Mouse (Mus musculus): ENCODE data around the gene Rarres1. TPM values are rescaled to one million over a fixed set of nuclear protein-coding genes. Genes with fewer than 3 reads are reported as not detected.
A peak's percentile ranks its signal among the peaks of the same experiment; 100 is the strongest.

Gene Rarres1
- total RNA-seq, 2 experiments from 2014 or later, result not detected

GRCm38 (mm10) chr3:67429999-67430380 is 85.3 kb downstream of the Rarres1 start, which contains the start of gene Gfm1:
Gene Gfm1, plus strand, starts transcription at chr3:67430096.
- peak; percentile 95 for ATAC-seq (replicated peaks; ENCODE audit: low FRiP score, poor library complexity, severe bottlenecking)

- ATAC-seq (replicated peaks; ENCODE audit: low FRiP score, poor library complexity, severe bottlenecking), result peak; percentile 20; the same call in 1 of the 2 replicates
Measured at GRCm38 (mm10) chr3:67429338-67429998, 85.9 kb downstream of the Rarres1 start.

Other genes starting within 250 kb of the Rarres1 start
- not detected in 2 replicates for gene Mlf1, start 141.4 kb downstream of the Rarres1 start, total RNA-seq (2015; ENCODE audit: low replicate concordance)
- not detected in 2 replicates for gene Mlf1, start 141.4 kb downstream of the Rarres1 start, total RNA-seq (2017; ENCODE audit: low replicate concordance)
- not detected in 2 replicates for gene Gm17402, start 140.4 kb downstream of the Rarres1 start, total RNA-seq (2015; ENCODE audit: low replicate concordance)
- gene Gm17402, start 140.4 kb downstream of the Rarres1 start, total RNA-seq (2017; ENCODE audit: low replicate concordance), result not detected in 2 replicates
- 10.5 and 13.4 TPM in 2 replicates for gene Gfm1, start 85.4 kb downstream of the Rarres1 start, total RNA-seq (2015; ENCODE audit: low replicate concordance)
- 23.8 and 24.6 TPM in 2 replicates for gene Gfm1, start 85.4 kb downstream of the Rarres1 start, total RNA-seq (2017; ENCODE audit: low replicate concordance)
- gene Lxn, start 51.6 kb downstream of the Rarres1 start, total RNA-seq (2015; ENCODE audit: low replicate concordance), result 6.8 and 8.8 TPM in 2 replicates
- 0.38 and 1.8 TPM in 2 replicates for gene Lxn, start 51.6 kb downstream of the Rarres1 start, total RNA-seq (2017; ENCODE audit: low replicate concordance)
- gene Mfsd1, start 67.2 kb upstream of the Rarres1 start, total RNA-seq (2015; ENCODE audit: low replicate concordance), result 19.5 and 23.1 TPM in 2 replicates
- gene Mfsd1, start 67.2 kb upstream of the Rarres1 start, total RNA-seq (2017; ENCODE audit: low replicate concordance), result 42.1 and 46.1 TPM in 2 replicates